Mouse (Mus musculus): ENCODE measurements around the gene Hist1h2bc. TPM values are rescaled to one million over a fixed set of nuclear protein-coding genes. Genes with fewer than 3 reads are reported as not detected.
"Not testable (repeated sequence)": the region's sequence is repeated elsewhere in the genome, so short reads cannot be mapped to it uniquely, and the experiment has no call there.

Gene Hist1h2bc
- polyA plus RNA-seq, 1 experiment from 2014 or later, result 88.9 TPM

- H3K36me3 ChIP-seq, result no peaks in the 10 kb centered on the region
- no peaks in the 10 kb centered on the region for H3K27me3 ChIP-seq
- DNase-seq (peak; percentile 57), ATAC-seq (ENCODE audit: low read depth) (peak; percentile 24)
- 21% methylated on average over 8 of the region's 8 CpGs for WGBS (ENCODE audit: insufficient replicate concordance)
- H3K4me1 ChIP-seq (replicated peaks), result peaks cover 46% of the 10 kb centered on the region
- H3K4me2 ChIP-seq, result no peak overlapping the region
- no peaks in the 10 kb centered on the region for H3K9me3 ChIP-seq (replicated peaks)
- peak overlapping the region; percentile 22; the same call in 1 of the 2 replicates for H3K27ac ChIP-seq
- H3K4me3 ChIP-seq (replicated peaks), result no peak overlapping the region
- peak overlapping the region; percentile 55 for H3K9ac ChIP-seq
Measured at GRCm38 (mm10) chr13:23700786-23701520, 17.0 kb downstream of the Hist1h2bc start.

GRCm38 (mm10) chr13:23702220-23702619 lies 18.2 kb downstream of the Hist1h2bc start:
- ATAC-seq (ENCODE audit: low read depth) (no peak), DNase-seq (no peak)
- WGBS (ENCODE audit: insufficient replicate concordance), result 51% methylated on average over 4 of the region's 4 CpGs
- Histone ChIP-seq H3K36me3 (no peaks in the 10 kb centered on the region), H3K27me3 (no peaks in the 10 kb centered on the region), H3K9ac (0 out of 2 replicates have a peak overlapping the region, but pooled peaks have one; percentile 26), H3K27ac (no peak overlapping the region), H3K4me2 (no peak overlapping the region), H3K4me1 (replicated peaks) (peaks cover 38% of the 10 kb centered on the region), H3K9me3 (replicated peaks) (no peaks in the 10 kb centered on the region), H3K4me3 (replicated peaks) (no peak overlapping the region)

GRCm38 (mm10) chr13:23702801-23703200 lies 18.8 kb downstream of the Hist1h2bc start:
- not testable (repeated sequence) for H3K9me3 ChIP-seq (replicated peaks); H3K4me3 ChIP-seq (replicated peaks); H3K4me2 ChIP-seq; H3K36me3 ChIP-seq; H3K27me3 ChIP-seq; DNase-seq; H3K27ac ChIP-seq; ATAC-seq (ENCODE audit: low read depth)
- peaks cover 35% of the 10 kb centered on the region for H3K4me1 ChIP-seq (replicated peaks)
- 54% methylated on average over 2 of the region's 2 CpGs for WGBS (ENCODE audit: insufficient replicate concordance)
- H3K9ac ChIP-seq, result 0 out of 2 replicates have a peak overlapping the region, but pooled peaks have one; percentile 26

- Histone ChIP-seq H3K27me3 (peaks cover 16% of the 10 kb centered on the region), H3K27ac (no peak overlapping the region), H3K4me1 (replicated peaks) (peaks cover 35% of the 10 kb centered on the region), H3K4me3 (replicated peaks) (no peak overlapping the region), H3K36me3 (no peaks in the 10 kb centered on the region), H3K9me3 (replicated peaks) (no peaks in the 10 kb centered on the region), H3K9ac (no peak overlapping the region), H3K4me2 (no peak overlapping the region)
- DNase-seq (no peak), ATAC-seq (ENCODE audit: low read depth) (no peak)
- WGBS (ENCODE audit: insufficient replicate concordance), result 62% methylated on average over 7 of the region's 7 CpGs
Measured at GRCm38 (mm10) chr13:23705751-23706356, 21.9 kb downstream of the Hist1h2bc start.

GRCm38 (mm10) chr13:23706771-23707170 lies 22.8 kb downstream of the Hist1h2bc start:
- no peaks in the 10 kb centered on the region for H3K36me3 ChIP-seq
- H3K27me3 ChIP-seq, result peaks cover 25% of the 10 kb centered on the region
- WGBS (ENCODE audit: insufficient replicate concordance), result 81% methylated on average over 12 of the region's 12 CpGs
- no peak overlapping the region for H3K4me3 ChIP-seq (replicated peaks)
- H3K4me1 ChIP-seq (replicated peaks), result peaks cover 33% of the 10 kb centered on the region
- no peak overlapping the region for H3K27ac ChIP-seq
- ATAC-seq (ENCODE audit: low read depth), result no peak
- H3K4me2 ChIP-seq, result no peak overlapping the region
- H3K9me3 ChIP-seq (replicated peaks), result no peaks in the 10 kb centered on the region
- no peak for DNase-seq
- H3K9ac ChIP-seq, result no peak overlapping the region

- Histone ChIP-seq H3K4me2 (no peak overlapping the region), H3K4me3 (replicated peaks) (no peak overlapping the region), H3K9me3 (replicated peaks) (no peaks in the 10 kb centered on the region), H3K9ac (no peak overlapping the region), H3K4me1 (replicated peaks) (peaks cover 26% of the 10 kb centered on the region), H3K36me3 (no peaks in the 10 kb centered on the region), H3K27me3 (peaks cover 25% of the 10 kb centered on the region), H3K27ac (no peak overlapping the region)
- DNase-seq (no peak), ATAC-seq (ENCODE audit: low read depth) (no peak)
- 72% methylated on average over 4 of the region's 4 CpGs for WGBS (ENCODE audit: insufficient replicate concordance)
Measured at GRCm38 (mm10) chr13:23708041-23708440, 24.0 kb downstream of the Hist1h2bc start.

- H3K27me3 ChIP-seq, result peaks cover 25% of the 10 kb centered on the region
- 63% methylated on average over 4 of the region's 4 CpGs for WGBS (ENCODE audit: insufficient replicate concordance)
- H3K36me3 ChIP-seq, result no peaks in the 10 kb centered on the region
- H3K27ac ChIP-seq, result no peak overlapping the region
- no peak for DNase-seq
- no peak overlapping the region for H3K4me3 ChIP-seq (replicated peaks)
- H3K9ac ChIP-seq, result no peak overlapping the region
- no peak overlapping the region for H3K4me2 ChIP-seq
- ATAC-seq (ENCODE audit: low read depth), result no peak
- H3K9me3 ChIP-seq (replicated peaks), result no peaks in the 10 kb centered on the region
- H3K4me1 ChIP-seq (replicated peaks), result peaks cover 24% of the 10 kb centered on the region
Measured at GRCm38 (mm10) chr13:23708654-23709053, 24.7 kb downstream of the Hist1h2bc start.

GRCm38 (mm10) chr13:23709714-23710373 lies 25.8 kb downstream of the Hist1h2bc start:
- Histone ChIP-seq H3K4me2 (peak overlapping the region; percentile 72), H3K9ac (peak overlapping the region; percentile 69), H3K9me3 (replicated peaks) (no peaks in the 10 kb centered on the region), H3K36me3 (no peaks in the 10 kb centered on the region), H3K27me3 (peaks cover 25% of the 10 kb centered on the region), H3K27ac (peak overlapping the region; percentile 63), H3K4me1 (replicated peaks) (peaks cover 24% of the 10 kb centered on the region), H3K4me3 (replicated peaks) (peak overlapping the region; percentile 60)
- ATAC-seq (ENCODE audit: low read depth) (no peak), DNase-seq (no peak)
- WGBS (ENCODE audit: insufficient replicate concordance), result 35% methylated on average over 15 of the region's 15 CpGs

GRCm38 (mm10) chr13:23710374-23711089 lies 26.5 kb downstream of the Hist1h2bc start, which contains the start of gene Hfe:
Hfe (minus strand) TSS chr13:23710854.
- H3K36me3 ChIP-seq, result no peaks in the 10 kb centered on the region

GRCm38 (mm10) chr13:23716261-23717042 lies 32.5 kb downstream of the Hist1h2bc start:
- Histone ChIP-seq H3K9ac (no peak overlapping the region), H3K9me3 (replicated peaks) (no peaks in the 10 kb centered on the region), H3K4me3 (replicated peaks) (no peak overlapping the region), H3K27me3 (peaks cover 3% of the 10 kb centered on the region; the same call in 1 of the 2 replicates), H3K27ac (no peak overlapping the region), H3K4me2 (no peak overlapping the region), H3K36me3 (no peaks in the 10 kb centered on the region), H3K4me1 (replicated peaks) (0 out of 2 replicates have a peak, but pooled peaks cover 4% of the 10 kb centered on the region)
- ATAC-seq (ENCODE audit: low read depth), result no peak
- DNase-seq, result no peak
- WGBS (ENCODE audit: insufficient replicate concordance), result 27% methylated on average over 5 of the region's 5 CpGs

More at GRCm38 (mm10) chr13:23710374-23711089, 26.5 kb downstream of the Hist1h2bc start, which contains the start of gene Hfe:
- DNase-seq (no peak), ATAC-seq (ENCODE audit: low read depth) (0 out of 2 replicates have a peak, but pooled peaks have one; percentile 39)
- 2% methylated on average over 17 of the region's 17 CpGs for WGBS (ENCODE audit: insufficient replicate concordance)
- Histone ChIP-seq H3K4me3 (replicated peaks) (peak within 1 kb of the TSS; percentile 60), H3K9ac (peak within 1 kb of the TSS; percentile 69), H3K27me3 (peaks cover 25% of the 10 kb centered on the region), H3K4me2 (peak within 1 kb of the TSS; percentile 72), H3K9me3 (replicated peaks) (no peaks in the 10 kb centered on the region), H3K27ac (peak within 1 kb of the TSS; percentile 63), H3K4me1 (replicated peaks) (peaks cover 24% of the 10 kb centered on the region)

Measured in liver, embryonic 13.5 days (tissue).